Mouse (Mus musculus) stomach, embryonic 14.5 days (tissue): ENCODE measurements around the gene Dock6. TPM values are rescaled to one million over a fixed set of nuclear protein-coding genes. Genes with fewer than 3 reads are reported as not detected.
"Not testable (repeated sequence)": the region's sequence is repeated elsewhere in the genome, so short reads cannot be mapped to it uniquely, and the experiment has no call there.

Experiments used
- ATAC-seq: fragments of 200-750 bp; cut with Nextera tagmentation; 2 replicates; pipeline ENCODE4 v1.8.0; 2017; ENCODE audit warnings: low read depth, moderate TSS enrichment; ENCODE audit not compliant: insufficient number of reproducible peaks, insufficient read depth, low FRiP score
- H3K27ac ChIP-seq: fragments of 300-500 bp; sonication (generic); 2 replicates; pipeline ENCODE4 v1.5.1; 2014; ENCODE audit warnings: mild to moderate bottlenecking, low read length, moderate library complexity, mixed read lengths
- H3K27me3 ChIP-seq: fragments of 300-500 bp; sonication (generic); 2 replicates; pipeline ENCODE4 v1.6.1; 2014; ENCODE audit warnings: low read length, control low read depth, mixed read lengths; ENCODE audit not compliant: control insufficient read depth, insufficient read depth
- H3K36me3 ChIP-seq: fragments of 300-500 bp; sonication (generic); 2 replicates; pipeline ENCODE4 v1.6.1; 2014; ENCODE audit warnings: mild to moderate bottlenecking, control low read depth, low read length, moderate library complexity, mixed read lengths; ENCODE audit not compliant: control insufficient read depth, insufficient read depth
- H3K4me1 ChIP-seq: fragments of 300-500 bp; sonication (generic); 2 replicates; pipeline ENCODE4 v1.6.1; 2014; ENCODE audit warnings: low read length, control low read depth, mixed read lengths; ENCODE audit not compliant: control insufficient read depth, insufficient read depth
- H3K4me2 ChIP-seq: fragments of 300-500 bp; sonication (generic); replicated peaks from 2 replicates; pipeline ENCODE4 v1.6.1; 2014; ENCODE audit warnings: low read depth, low read length, control low read depth
- H3K4me3 ChIP-seq: fragments of 300-500 bp; sonication (generic); 2 replicates; pipeline ENCODE4 v1.5.1; 2014; ENCODE audit warnings: low read depth, low read length, control low read depth
- H3K9ac ChIP-seq: fragments of 300-500 bp; sonication (generic); replicated peaks from 2 replicates; pipeline ENCODE4 v1.6.1; 2014; ENCODE audit warnings: low read depth, mild to moderate bottlenecking, control low read depth, low read length, moderate library complexity, mixed read lengths
- H3K9me3 ChIP-seq: fragments of 300-500 bp; sonication (generic); 2 replicates; pipeline ENCODE4 v1.6.1; 2016; ENCODE audit warnings: low read depth, low read length, control low read depth; ENCODE audit not compliant: control insufficient read depth
- WGBS: fragments of 180-500 bp; shearing (Covaris S2); extraction: QIAGEN DNeasy Blood & Tissue Kit; methylation state at CpG from one replicate; pipeline ENCODE4 v1.1.7; 2014; 5-methylcytosine and 5-hydroxymethylcytosine counted together
- polyA plus RNA-seq: library from polyadenylated mRNA; unstranded; fragments of >200 nt; fragmentation: Nextera tagmentation; extraction: Ambion mirVana; gene quantifications from 2 replicates; pipeline ENCODE4 v1.2.1, GENCODE M21; 2014

Gene Dock6
- polyA plus RNA-seq, 1 experiment from 2014 or later = 45.1 TPM

GRCm38 (mm10) chr9:21866641-21867040 is 14.2 kb upstream of the Dock6 start:
- Histone ChIP-seq H3K4me2 (no peak overlapping the region), H3K4me1 (0 out of 2 replicates have a peak, but pooled peaks cover 4% of the 10 kb centered on the region), H3K4me3 (no peak overlapping the region), H3K9ac (no peak overlapping the region), H3K36me3 (no peaks in the 10 kb centered on the region), H3K27me3 (no peaks in the 10 kb centered on the region), H3K9me3 (peaks cover 3% of the 10 kb centered on the region; the same call in 1 of the 2 replicates), H3K27ac (no peak overlapping the region)
- 40% methylated on average over 2 of the region's 2 CpGs for WGBS
- ATAC-seq = no peak

GRCm38 (mm10) chr9:21865673-21866398 is 13.4 kb upstream of the Dock6 start:
- Histone ChIP-seq H3K9me3 (peaks cover 3% of the 10 kb centered on the region; the same call in 1 of the 2 replicates), H3K27ac (no peak overlapping the region), H3K27me3 (no peaks in the 10 kb centered on the region), H3K9ac (no peak overlapping the region), H3K36me3 (no peaks in the 10 kb centered on the region), H3K4me2 (no peak overlapping the region), H3K4me1 (0 out of 2 replicates have a peak, but pooled peaks cover 4% of the 10 kb centered on the region), H3K4me3 (no peak overlapping the region)
- WGBS = 65% methylated on average over 5 of the region's 5 CpGs
- ATAC-seq = no peak

GRCm38 (mm10) chr9:21862181-21862580 is 9.7 kb upstream of the Dock6 start:
- H3K9ac ChIP-seq = no peak overlapping the region
- no peak overlapping the region for H3K4me3 ChIP-seq
- H3K4me2 ChIP-seq = no peak overlapping the region
- no peak overlapping the region for H3K27ac ChIP-seq
- peaks cover 3% of the 10 kb centered on the region; the same call in 1 of the 2 replicates for H3K9me3 ChIP-seq
- 72% methylated on average over 1 of the region's 1 CpGs for WGBS
- no peaks in the 10 kb centered on the region for H3K27me3 ChIP-seq
- no peak for ATAC-seq
- H3K4me1 ChIP-seq = 0 out of 2 replicates have a peak, but pooled peaks cover 4% of the 10 kb centered on the region
- H3K36me3 ChIP-seq = no peaks in the 10 kb centered on the region

- H3K9me3 ChIP-seq, H3K27me3 ChIP-seq, H3K4me1 ChIP-seq, H3K36me3 ChIP-seq, H3K9ac ChIP-seq, H3K27ac ChIP-seq, ATAC-seq, H3K4me2 ChIP-seq, H3K4me3 ChIP-seq: not testable (repeated sequence)
- 59% methylated on average over 6 of the region's 6 CpGs for WGBS
These were observed 7.9 kb upstream of the Dock6 start for GRCm38 (mm10) chr9:21860349-21860748.

GRCm38 (mm10) chr9:21859606-21860005 is 7.2 kb upstream of the Dock6 start:
- Histone ChIP-seq H3K4me3 (no peak overlapping the region), H3K4me1 (no peaks in the 10 kb centered on the region), H3K9ac (no peak overlapping the region), H3K36me3 (no peaks in the 10 kb centered on the region), H3K27me3 (no peaks in the 10 kb centered on the region), H3K4me2 (no peak overlapping the region), H3K27ac (no peak overlapping the region), H3K9me3 (peaks cover 3% of the 10 kb centered on the region; the same call in 1 of the 2 replicates)
- ATAC-seq = no peak
- 92% methylated on average over 3 of the region's 3 CpGs for WGBS

GRCm38 (mm10) chr9:21858084-21858483 is 5.6 kb upstream of the Dock6 start:
- peak; percentile 49; the same call in 1 of the 2 replicates for ATAC-seq
- Histone ChIP-seq H3K27ac (no peak overlapping the region), H3K4me1 (no peaks in the 10 kb centered on the region), H3K36me3 (no peaks in the 10 kb centered on the region), H3K4me3 (no peak overlapping the region), H3K9me3 (peaks cover 3% of the 10 kb centered on the region; the same call in 1 of the 2 replicates), H3K4me2 (no peak overlapping the region), H3K27me3 (no peaks in the 10 kb centered on the region), H3K9ac (no peak overlapping the region)
- 59% methylated on average over 6 of the region's 6 CpGs for WGBS

- Histone ChIP-seq H3K4me2 (no peak overlapping the region), H3K27ac (no peak overlapping the region), H3K36me3 (no peaks in the 10 kb centered on the region), H3K9ac (no peak overlapping the region), H3K9me3 (peaks cover 3% of the 10 kb centered on the region; the same call in 1 of the 2 replicates), H3K4me3 (no peak overlapping the region), H3K27me3 (no peaks in the 10 kb centered on the region), H3K4me1 (no peaks in the 10 kb centered on the region)
- WGBS = 71% methylated on average over 2 of the region's 2 CpGs
- ATAC-seq = no peak
These were observed 5.1 kb upstream of the Dock6 start for GRCm38 (mm10) chr9:21857501-21857900.

GRCm38 (mm10) chr9:21854894-21855293 is 2.5 kb upstream of the Dock6 start:
- Histone ChIP-seq H3K4me2 (no peak overlapping the region), H3K27ac (no peak overlapping the region), H3K4me1 (peaks cover 9% of the 10 kb centered on the region; the same call in 1 of the 2 replicates), H3K27me3 (no peaks in the 10 kb centered on the region), H3K4me3 (no peak overlapping the region), H3K36me3 (no peaks in the 10 kb centered on the region), H3K9me3 (no peaks in the 10 kb centered on the region), H3K9ac (no peak overlapping the region)
- ATAC-seq = no peak
- WGBS = 89% methylated on average over 6 of the region's 6 CpGs
